Mouse (Mus musculus) CH12.LX (cell line): ENCODE measurements around the gene Atg16l2.

Source experiments
- CHD1 ChIP-seq: IDR thresholded peaks from 2 replicates; pipeline ENCODE4 v1.6.1; 2012; ENCODE audit warnings: low read depth, low read length, improper control_type of control experiment, inconsistent platforms
- CTCF ChIP-seq, 2 experiments: IDR thresholded peaks in 1 of 2; conservative IDR thresholded peaks in 1 of 2; 2 replicates each; pipeline ENCODE4 v1.5.1; 2011 to 2012; ENCODE audit warnings: low read depth in 2 of 2, low read length in 2 of 2, improper control_type of control experiment in 1 of 2, inconsistent platforms in 1 of 2, mild to moderate bottlenecking in 1 of 2, moderate library complexity in 1 of 2
- MAX ChIP-seq: IDR thresholded peaks from 2 replicates; pipeline ENCODE4 v1.6.1; 2011; ENCODE audit warnings: low read length, improper control_type of control experiment
- MXI1 ChIP-seq: IDR thresholded peaks from 2 replicates; pipeline ENCODE4 v1.6.1; 2011; ENCODE audit warnings: mild to moderate bottlenecking, low read depth, low read length, improper control_type of control experiment
- POLR2A ChIP-seq: IDR thresholded peaks from 2 replicates; pipeline ENCODE4 v1.6.1; 2011; ENCODE audit warnings: low read depth, mild to moderate bottlenecking, improper control_type of control experiment, low read length
- POLR2AphosphoS2 ChIP-seq: IDR thresholded peaks from 2 replicates; pipeline ENCODE4 v1.6.1; 2011; ENCODE audit warnings: low read depth, low read length, improper control_type of control experiment
- RCOR1 ChIP-seq: conservative IDR thresholded peaks from 2 replicates; pipeline ENCODE4 v1.6.1; 2012; ENCODE audit warnings: low read depth, mild to moderate bottlenecking, inconsistent platforms, low read length, improper control_type of control experiment

DNA sequence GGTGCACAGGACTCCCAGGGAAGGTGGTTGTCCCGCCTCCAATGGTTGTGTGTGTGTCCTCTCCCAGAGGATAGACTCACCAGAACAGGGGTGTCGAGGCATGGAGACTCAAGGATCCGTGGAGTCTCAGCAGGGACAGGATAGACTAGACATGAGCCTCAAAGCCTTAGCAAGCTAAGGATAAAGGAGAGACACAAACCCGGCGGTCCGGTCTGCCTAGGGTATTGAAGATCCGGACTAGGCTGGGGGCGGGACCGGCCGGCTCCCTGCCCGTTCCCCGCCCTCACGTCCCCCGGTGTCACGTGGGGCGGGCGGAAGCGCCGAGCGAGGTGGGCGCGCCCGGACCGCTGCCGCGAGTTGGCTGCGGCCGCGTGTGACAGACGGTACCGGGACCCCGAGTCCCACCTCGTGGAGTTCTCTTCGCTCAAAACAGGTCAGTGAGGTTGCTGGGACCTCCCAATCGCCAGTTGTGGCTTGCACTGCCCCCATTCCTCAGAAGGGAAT is 45.8 kb upstream of the Atg16l2 start, which contains the start of gene Arap1:
- TF ChIP-seq POLR2AphosphoS2: no peak; the same call in 1 of the 2 replicates
- TF ChIP-seq MXI1: peak; percentile 97
- no peak for TF ChIP-seq CTCF (conservative IDR thresholded peaks at IDR 0.05 in 1 of 2, IDR thresholded peaks at IDR 0.05 in 1 of 2; ENCODE audit: low read depth in 2 of 2, low read length in 2 of 2)
- peak; percentile 70 for TF ChIP-seq POLR2A
- TF ChIP-seq RCOR1: no peak
- peak; percentile 89 for TF ChIP-seq MAX
- TF ChIP-seq CHD1: no peak
